ENCODE assay signal across 8 mouse cellular contexts in the genomic region with DNA sequence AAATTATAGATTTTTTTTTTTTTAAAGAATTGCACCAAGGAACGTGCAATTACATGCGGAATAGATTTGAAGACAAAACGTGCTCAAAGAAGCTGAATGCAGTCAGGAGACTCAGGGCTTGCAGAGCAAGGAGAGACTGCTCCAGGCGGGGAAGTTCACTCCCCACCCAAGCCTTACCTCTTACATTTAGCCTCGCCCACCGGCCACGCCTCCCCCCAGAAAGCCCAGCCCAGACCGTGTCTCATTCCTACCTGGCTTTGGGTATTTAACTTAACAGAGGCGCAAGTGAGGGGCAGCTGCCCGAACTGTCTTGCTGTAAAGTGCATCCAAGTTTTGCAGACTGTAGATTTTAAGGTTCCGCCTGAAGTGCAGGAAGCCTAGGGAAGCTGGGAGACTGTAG.
DNase-seq lines count a peak whose midpoint lies in the region; ATAC-seq lines count a peak whose summit lies in the region.

No protein-coding gene starts in this region.

- peaks cover 5% of the 10 kb centered on the region; the same call in 1 of the 2 replicates for H3K27me3 ChIP-seq in hindbrain, embryonic 15.5 days

- peak; percentile 79 for ATAC-seq in common myeloid progenitor, adult 5-6 weeks (replicated peaks; ENCODE audit: low read depth, poor library complexity, severe bottlenecking)
- ATAC-seq in hindbrain, embryonic 15.5 days (ENCODE audit: low FRiP score, low read depth): no peak
- no peak for ATAC-seq in activated CD4-positive, CD25-positive, alpha-beta regulatory T cell, adult 4 months

- WGBS in hindbrain, embryonic 15.5 days: 12% methylated on average over 11 of the region's 11 CpGs

- H3K36me3 ChIP-seq in hindbrain, embryonic 15.5 days: no peaks in the 10 kb centered on the region

- H3K27ac ChIP-seq in hindbrain, embryonic 15.5 days (replicated peaks): no peak overlapping the region

- peaks cover 17% of the 10 kb centered on the region for H3K4me1 ChIP-seq in hindbrain, embryonic 15.5 days (replicated peaks)

- no peak overlapping the region for H3K4me3 ChIP-seq in hindbrain, embryonic 15.5 days

- H3K9me3 ChIP-seq in hindbrain, embryonic 15.5 days: no peaks in the 10 kb centered on the region

- DNase-seq in ES-CJ7 (ENCODE audit: low read depth, low spot score): peak; percentile 69
- DNase-seq in lung, postnatal 36 days: peak; percentile 33
- DNase-seq in right cerebral cortex, postnatal 4 days: no peak
- DNase-seq in Muller cell, postnatal 12 days (ENCODE audit: inconsistent ontology term): no peak
- no peak for DNase-seq in natural killer cell, adult 2 months (ENCODE audit: low spot score in 2 of 2)

- H3K9ac ChIP-seq in hindbrain, embryonic 15.5 days: no peak overlapping the region

- H3K4me2 ChIP-seq in hindbrain, embryonic 15.5 days: peak overlapping the region; percentile 55

Comparison
In these comparisons a context has a peak if more than half of its experiments do, and no peak if none do; other contexts are left out.
1. DNase-seq: peak in ES-CJ7 (single experiment) and lung, postnatal 36 days (single experiment); none in right cerebral cortex, postnatal 4 days (single experiment), Muller cell, postnatal 12 days (single experiment) and natural killer cell, adult 2 months (0 of 2).